Mouse (Mus musculus): ENCODE measurements around the gene Sept9.

DNA sequence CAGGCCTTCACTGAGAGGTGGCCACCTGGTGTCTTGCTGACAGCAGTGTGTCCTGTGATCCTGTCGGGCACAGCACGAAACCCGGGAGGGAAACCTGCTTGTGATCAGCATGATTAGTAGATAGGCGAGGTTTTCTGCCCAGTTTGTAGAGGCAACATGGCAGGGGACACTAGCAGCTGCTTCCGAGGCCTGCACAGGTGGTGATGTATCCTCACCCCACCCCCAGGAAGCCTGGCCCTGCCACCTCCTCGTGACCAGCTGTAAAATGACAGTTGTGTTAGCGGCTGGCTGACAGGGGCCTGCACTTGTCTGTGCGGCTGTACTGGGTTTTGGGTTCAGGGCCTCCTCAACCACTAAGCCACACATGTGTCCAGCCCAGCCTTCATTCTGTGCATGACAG lies 34.4 kb downstream of the Sept9 start:
- no peak for TF ChIP-seq CTCF (IDR thresholded peaks at IDR 0.05; ENCODE audit: low read depth, low read length)
- no peak for TF ChIP-seq TAL1 (conservative IDR thresholded peaks at IDR 0.05; ENCODE audit: low read depth, low read length)
- TF ChIP-seq GATA1 (IDR thresholded peaks at IDR 0.05; ENCODE audit: borderline replicate concordance, low read length) = no peak
- no peak for TF ChIP-seq POLR2AphosphoS5 (IDR thresholded peaks at IDR 0.05; ENCODE audit: insufficient replicate concordance, low read depth, low read length)

Data from G1E (cell line).